Mouse (Mus musculus) thymus, postnatal 0 days (tissue): ENCODE data around the gene Gm14440. TPM values are rescaled to one million over a fixed set of nuclear protein-coding genes. Genes with fewer than 3 reads are reported as not detected.
"Not testable (repeated sequence)": the region's sequence is repeated elsewhere in the genome, so short reads cannot be mapped to it uniquely, and the experiment has no call there.

Experiments
- DNase-seq: peaks from one replicate; pipeline ENCODE4 v3.0.0-alpha.2; 2015; ENCODE audit warnings: low spot score
- polyA plus RNA-seq: library from polyadenylated mRNA; unstranded; fragments of >200 nt; fragmentation: Nextera tagmentation; extraction: Ambion mirVana; gene quantifications from 2 replicates; pipeline ENCODE4 v1.2.1, GENCODE M21; 2015

Gene Gm14440
- polyA plus RNA-seq: not detected in 2 replicates

DNA sequence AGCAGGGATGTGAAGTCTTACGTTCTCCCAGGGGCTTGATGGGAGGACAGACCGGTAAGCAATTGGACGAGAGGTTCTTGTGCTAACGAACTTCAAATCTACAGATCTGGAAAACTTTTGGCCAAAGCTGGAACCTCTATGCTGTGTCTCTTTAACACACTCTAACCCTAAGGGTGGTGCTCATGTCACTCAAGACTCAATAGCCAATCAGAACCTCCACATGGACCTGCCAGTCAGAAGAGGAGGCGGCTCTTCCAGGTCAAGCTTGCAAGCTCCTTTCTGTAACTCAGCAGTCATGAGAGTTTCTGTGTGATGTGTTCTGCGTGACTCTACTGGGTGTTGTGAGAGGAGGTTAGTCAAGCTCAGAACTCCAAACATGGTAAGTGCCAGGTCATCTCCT is at the start of gene Gm14440:
Gene Gm14440, plus strand, starts transcription at position 301 of the 400 bp plus-strand sequence.
- DNase-seq: not testable (repeated sequence)

Other genes starting within 250 kb of the Gm14440 start
- 0.73 and 0.82 TPM in 2 replicates for gene Gm14393, start 207.3 kb upstream of the Gm14440 start, polyA plus RNA-seq
- gene Gm14399, start 133.1 kb upstream of the Gm14440 start, polyA plus RNA-seq: 4.1 and 4.3 TPM in 2 replicates
- gene Gm14443, start 99.3 kb upstream of the Gm14440 start, polyA plus RNA-seq: 0.22 and 0.23 TPM in 2 replicates
- 3.3 and 4.1 TPM in 2 replicates for gene Gm14391, start 68.2 kb upstream of the Gm14440 start, polyA plus RNA-seq
- 9.6 and 10.5 TPM in 2 replicates for gene Gm4631, start 63.1 kb downstream of the Gm14440 start, polyA plus RNA-seq
- gene Zfp968, start 97.3 kb downstream of the Gm14440 start, polyA plus RNA-seq: 5.6 and 6.8 TPM in 2 replicates
- gene Gm4724, start 160.7 kb downstream of the Gm14440 start, polyA plus RNA-seq: 13.3 and 14.4 TPM in 2 replicates
- 1.5 and 8.5 TPM in 2 replicates for gene Zfp965, start 194.9 kb downstream of the Gm14440 start, polyA plus RNA-seq